Mouse (Mus musculus) embryo, embryonic 9.5 days (tissue): ENCODE results near the gene Vcp.
"Not testable (repeated sequence)": the region's sequence is repeated elsewhere in the genome, so short reads cannot be mapped to it uniquely, and the experiment has no call there.

Experiments
- DNase-seq: peaks from one replicate; pipeline ENCODE4 v3.0.0-alpha.2; 2017; ENCODE audit errors: extremely low spot score

Gene Vcp

GRCm38 (mm10) chr4:43029749-43030148 lies 29.4 kb upstream of the Vcp start:
- no peak for DNase-seq

- no peak for DNase-seq
Measured at GRCm38 (mm10) chr4:43029121-43029520, 28.8 kb upstream of the Vcp start.

- peak; percentile 94 for DNase-seq
Measured at GRCm38 (mm10) chr4:43025084-43025960, 25.0 kb upstream of the Vcp start, which contains the start of gene Pigo. Pigo (minus strand) TSS chr4:43025819.

GRCm38 (mm10) chr4:43024673-43025072 lies 24.4 kb upstream of the Vcp start:
- no peak for DNase-seq

GRCm38 (mm10) chr4:43021341-43021740 lies 21.0 kb upstream of the Vcp start:
- no peak for DNase-seq

- no peak for DNase-seq
Measured at GRCm38 (mm10) chr4:43020876-43021275, 20.6 kb upstream of the Vcp start.

- DNase-seq: no peak
Measured at GRCm38 (mm10) chr4:43019641-43020465, 19.5 kb upstream of the Vcp start.

GRCm38 (mm10) chr4:43019176-43019575 lies 18.9 kb upstream of the Vcp start:
- DNase-seq: no peak

- no peak for DNase-seq
Measured at GRCm38 (mm10) chr4:43018156-43018555, 17.8 kb upstream of the Vcp start.

- no peak for DNase-seq
Measured at GRCm38 (mm10) chr4:43012091-43012490, 11.8 kb upstream of the Vcp start.

- DNase-seq: peak; percentile 89
Measured at GRCm38 (mm10) chr4:43010161-43011038, 10.1 kb upstream of the Vcp start, which contains the start of gene Fancg. Fancg (minus strand) TSS chr4:43010506.

GRCm38 (mm10) chr4:43005765-43006164 lies 5.5 kb upstream of the Vcp start:
- no peak for DNase-seq

GRCm38 (mm10) chr4:43004951-43005350 lies 4.6 kb upstream of the Vcp start:
- no peak for DNase-seq

GRCm38 (mm10) chr4:43002756-43003439 lies 2.6 kb upstream of the Vcp start:
- DNase-seq: no peak

- DNase-seq: no peak
Measured at GRCm38 (mm10) chr4:43001272-43001671, 965 bp upstream of the Vcp start.

GRCm38 (mm10) chr4:42999451-43000140 lies 711 bp downstream of the Vcp start:
- DNase-seq: peak; percentile 88

- DNase-seq: no peak
Measured at GRCm38 (mm10) chr4:42998022-42998421, 2.3 kb downstream of the Vcp start.

- DNase-seq: no peak
Measured at GRCm38 (mm10) chr4:42988296-42988695, 12.0 kb downstream of the Vcp start.

GRCm38 (mm10) chr4:42980467-42980866 lies 19.8 kb downstream of the Vcp start:
- not testable (repeated sequence) for DNase-seq

GRCm38 (mm10) chr4:42978062-42978461 lies 22.2 kb downstream of the Vcp start:
- no peak for DNase-seq
